Mouse (Mus musculus): ENCODE measurements around the gene Fam122b. TPM values are rescaled to one million over a fixed set of nuclear protein-coding genes. Genes with fewer than 3 reads are reported as not detected.

Gene Fam122b
- polyA plus RNA-seq, 1 experiment = 1.2 TPM

GRCm38 (mm10) chrX:53209431-53209830 lies 60.2 kb downstream of the Fam122b start:
- Histone ChIP-seq H3K4me1 (peaks cover 30% of the 10 kb centered on the region), H3K36me3 (replicated peaks; ENCODE audit: low read length) (no peaks in the 10 kb centered on the region), H3K27me3 (replicated peaks) (peaks cover 17% of the 10 kb centered on the region), H3K4me3 (replicated peaks) (no peak overlapping the region), H3K9me3 (no peaks in the 10 kb centered on the region)
- no peak for TF ChIP-seq GATA1 (IDR thresholded peaks at IDR 0.05; ENCODE audit: borderline replicate concordance, low read length)

GRCm38 (mm10) chrX:53204690-53205311 lies 64.8 kb downstream of the Fam122b start:
- H3K4me3 ChIP-seq (replicated peaks) = no peak overlapping the region
- TF ChIP-seq GATA1 (IDR thresholded peaks at IDR 0.05; ENCODE audit: borderline replicate concordance, low read length) (no peak), FLI1 (IDR thresholded peaks at IDR 0.05; ENCODE audit: low read length) (no peak)

GRCm38 (mm10) chrX:53201616-53202015 lies 68.0 kb downstream of the Fam122b start:
- H3K4me3 ChIP-seq (replicated peaks) = no peak overlapping the region
- H3K4me1 ChIP-seq = no peaks in the 10 kb centered on the region
- TF ChIP-seq GATA1 (IDR thresholded peaks at IDR 0.05; ENCODE audit: borderline replicate concordance, low read length) (no peak), FLI1 (IDR thresholded peaks at IDR 0.05; ENCODE audit: low read length) (no peak)
- H3K27me3 ChIP-seq (replicated peaks) = peaks cover 9% of the 10 kb centered on the region
- H3K9me3 ChIP-seq = no peaks in the 10 kb centered on the region
- no peaks in the 10 kb centered on the region for H3K36me3 ChIP-seq (replicated peaks; ENCODE audit: low read length)

More at GRCm38 (mm10) chrX:53204690-53205311, 64.8 kb downstream of the Fam122b start:
- Histone ChIP-seq H3K4me1 (peaks cover 24% of the 10 kb centered on the region), H3K27me3 (replicated peaks) (peaks cover 17% of the 10 kb centered on the region), H3K36me3 (replicated peaks; ENCODE audit: low read length) (no peaks in the 10 kb centered on the region), H3K9me3 (no peaks in the 10 kb centered on the region)

- H3K27me3 ChIP-seq (replicated peaks) = peaks cover 7% of the 10 kb centered on the region
- peaks cover 5% of the 10 kb centered on the region; the same call in 1 of the 2 replicates for H3K4me1 ChIP-seq
- no peaks in the 10 kb centered on the region for H3K36me3 ChIP-seq (replicated peaks; ENCODE audit: low read length)
- no peaks in the 10 kb centered on the region for H3K9me3 ChIP-seq
- no peak overlapping the region for H3K4me3 ChIP-seq (replicated peaks)
- TF ChIP-seq GATA1 (IDR thresholded peaks at IDR 0.05; ENCODE audit: borderline replicate concordance, low read length) (no peak), FLI1 (IDR thresholded peaks at IDR 0.05; ENCODE audit: low read length) (no peak)
Observed at GRCm38 (mm10) chrX:53197681-53198080, 71.9 kb downstream of the Fam122b start.

- H3K4me3 ChIP-seq (replicated peaks) = no peak overlapping the region
- TF ChIP-seq FLI1 (IDR thresholded peaks at IDR 0.05; ENCODE audit: low read length) (no peak), GATA1 (IDR thresholded peaks at IDR 0.05; ENCODE audit: borderline replicate concordance, low read length) (no peak)
- H3K4me1 ChIP-seq = peaks cover 5% of the 10 kb centered on the region; the same call in 1 of the 2 replicates
- peaks cover 5% of the 10 kb centered on the region for H3K27me3 ChIP-seq (replicated peaks)
- H3K36me3 ChIP-seq (replicated peaks; ENCODE audit: low read length) = no peaks in the 10 kb centered on the region
- H3K9me3 ChIP-seq = no peaks in the 10 kb centered on the region
Observed at GRCm38 (mm10) chrX:53196392-53196791, 73.2 kb downstream of the Fam122b start.

Other genes with a start within 250 kb of the Fam122b start
- not detected in 2 replicates for gene Plac1, start 29.7 kb downstream of the Fam122b start, polyA plus RNA-seq (2012; ENCODE audit: insufficient read depth, low replicate concordance)
- gene Fam122c, start 3.6 kb upstream of the Fam122b start, polyA plus RNA-seq (2012; ENCODE audit: insufficient read depth, low replicate concordance) = not detected in 2 replicates
- 0.32 TPM in 1 of 2 replicates, not detected in the other for gene Mospd1, start 100.7 kb upstream of the Fam122b start, polyA plus RNA-seq (2012; ENCODE audit: insufficient read depth, low replicate concordance)
- not detected in 2 replicates for gene Etd, start 165.1 kb upstream of the Fam122b start, polyA plus RNA-seq (2012; ENCODE audit: insufficient read depth, low replicate concordance)